Mouse (Mus musculus): ENCODE data around the gene Mfsd4a.

DNA sequence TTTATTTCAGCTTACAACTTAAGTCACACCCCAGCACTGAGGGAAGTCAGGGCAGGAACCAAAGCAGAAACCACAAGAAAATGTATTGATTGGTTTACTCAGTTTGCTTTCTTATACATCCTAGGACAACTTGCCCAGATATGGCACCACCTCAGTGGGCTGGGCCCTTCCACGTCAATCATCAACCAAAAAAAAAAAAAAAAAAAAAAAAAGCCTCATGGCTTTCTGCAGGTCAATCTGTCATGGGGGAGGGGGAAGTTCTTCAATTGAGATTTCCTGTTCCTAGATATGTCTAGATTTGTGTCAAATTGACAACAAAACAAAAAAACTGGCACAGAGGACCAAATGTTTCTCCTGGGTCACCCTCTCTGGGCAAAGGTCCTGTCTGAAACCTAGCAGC is 30.2 kb upstream of the Mfsd4a start:
- no peak for TF ChIP-seq CTCF (IDR thresholded peaks at IDR 0.05; ENCODE audit: low read depth)
- no peak for TF ChIP-seq EP300 (optimal IDR thresholded peaks at IDR 0.05)
